ENCODE assay signal across 10 mouse cellular contexts in the genomic region with DNA sequence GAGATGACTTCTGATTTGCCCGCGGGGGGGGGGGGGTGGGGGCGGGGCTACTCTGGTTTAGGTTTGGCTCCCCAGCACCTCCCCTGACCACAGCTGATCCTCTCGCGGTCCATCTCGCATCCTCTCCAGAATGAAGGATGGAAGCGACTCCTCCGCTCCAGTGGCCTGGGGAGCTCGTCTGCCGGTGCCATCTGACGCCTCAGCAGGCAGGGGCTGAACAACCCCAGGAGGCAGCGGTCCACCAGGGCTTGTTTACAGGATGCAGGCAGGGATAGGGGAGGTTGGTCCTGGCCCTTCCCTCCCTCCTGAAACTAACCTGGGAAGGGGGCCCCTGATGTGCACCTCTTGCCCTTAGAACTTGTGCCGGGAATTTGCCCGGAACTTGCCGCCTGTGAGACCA.
A peak's percentile ranks its signal among the peaks of the same experiment; 100 is the strongest.
DNase-seq lines count a peak whose midpoint lies in the region; ATAC-seq lines count a peak whose summit lies in the region.
"Had no signal": no experiment of that assay in that cellular context is flagged by ENCODE, and none has a peak within 500 bp of the region (broad histone marks: within the 10 kb centered on the region; RNA-seq: fewer than 3 reads in every experiment).

No protein-coding gene starts in this region.

- no peak overlapping the region for H3K27ac ChIP-seq in heart, embryonic 15.5 days
- no peak overlapping the region for H3K27ac ChIP-seq in embryonic facial prominence, embryonic 13.5 days

- 16% methylated on average over 14 of the region's 15 CpGs for WGBS in heart, embryonic 15.5 days
- 10% methylated on average over 15 of the region's 15 CpGs for WGBS in embryonic facial prominence, embryonic 13.5 days

- no peaks in the 10 kb centered on the region for H3K36me3 ChIP-seq in heart, embryonic 15.5 days
- no peaks in the 10 kb centered on the region for H3K36me3 ChIP-seq in embryonic facial prominence, embryonic 13.5 days

- no peak for ATAC-seq in heart, embryonic 15.5 days (replicated peaks; ENCODE audit: insufficient number of reproducible peaks, insufficient read depth, low FRiP score, low read depth)
- no peak for ATAC-seq in embryonic facial prominence, embryonic 13.5 days (ENCODE audit: insufficient number of reproducible peaks, insufficient read depth, low FRiP score, low TSS enrichment, low read depth)
- no peak for ATAC-seq in activated CD4-positive, CD25-positive, alpha-beta regulatory T cell, adult 4 months

- H3K4me3 ChIP-seq in heart, embryonic 15.5 days = no peak overlapping the region
- no peak overlapping the region for H3K4me3 ChIP-seq in embryonic facial prominence, embryonic 13.5 days

- no peak overlapping the region for H3K9ac ChIP-seq in heart, embryonic 15.5 days
- H3K9ac ChIP-seq in embryonic facial prominence, embryonic 13.5 days = no peak overlapping the region

- DNase-seq in heart, adult 11 months = no peak
- peak; percentile 25 for DNase-seq in retina, postnatal 1 day
- no peak for DNase-seq in retina, embryonic 14.5 days (ENCODE audit: low spot score)
- DNase-seq in thymus, postnatal 10 days (ENCODE audit: low spot score in 2 of 2) = no peak
- DNase-seq: adrenal gland, postnatal 25 days; lung, postnatal 10 days; thymus, postnatal 4 days had no signal

- H3K27me3 ChIP-seq in heart, embryonic 15.5 days = peaks cover 17% of the 10 kb centered on the region
- H3K27me3 ChIP-seq in embryonic facial prominence, embryonic 13.5 days = peaks cover 21% of the 10 kb centered on the region; the same call in 1 of the 2 replicates

- H3K4me1 ChIP-seq in heart, embryonic 15.5 days (replicated peaks) = peaks cover 18% of the 10 kb centered on the region
- peaks cover 32% of the 10 kb centered on the region for H3K4me1 ChIP-seq in embryonic facial prominence, embryonic 13.5 days

- no peaks in the 10 kb centered on the region for H3K9me3 ChIP-seq in heart, embryonic 15.5 days (replicated peaks)
- no peaks in the 10 kb centered on the region for H3K9me3 ChIP-seq in embryonic facial prominence, embryonic 13.5 days

- peak overlapping the region; percentile 21; the same call in 1 of the 2 replicates for H3K4me2 ChIP-seq in heart, embryonic 15.5 days
- peak overlapping the region; percentile 39 for H3K4me2 ChIP-seq in embryonic facial prominence, embryonic 13.5 days
